Mouse (Mus musculus) neural tube, embryonic 15.5 days (tissue): ENCODE results near the gene Wwox. TPM values are rescaled to one million over a fixed set of nuclear protein-coding genes. Genes with fewer than 3 reads are reported as not detected.

Experiments
- ATAC-seq: fragments of 200-750 bp; cut with Nextera tagmentation; 2 replicates; pipeline ENCODE4 v1.8.0; 2017; ENCODE audit warnings: mild to moderate bottlenecking, moderate TSS enrichment, moderate library complexity; ENCODE audit not compliant: low FRiP score
- H3K27ac ChIP-seq: fragments of 300-500 bp; sonication (generic); replicated peaks from 2 replicates; pipeline ENCODE4 v1.5.1; 2015; ENCODE audit warnings: mild to moderate bottlenecking, inconsistent platforms
- H3K27me3 ChIP-seq: fragments of 300-500 bp; sonication (generic); replicated peaks from 2 replicates; pipeline ENCODE4 v1.6.1; 2015; ENCODE audit warnings: inconsistent platforms
- H3K36me3 ChIP-seq: fragments of 300-500 bp; sonication (generic); 2 replicates; pipeline ENCODE4 v1.6.1; 2015; ENCODE audit warnings: inconsistent platforms
- H3K4me1 ChIP-seq: fragments of 300-500 bp; sonication (generic); 2 replicates; pipeline ENCODE4 v1.6.1; 2015; ENCODE audit warnings: inconsistent platforms
- H3K4me2 ChIP-seq: fragments of 300-500 bp; sonication (generic); 2 replicates; pipeline ENCODE4 v1.6.1; 2015; ENCODE audit warnings: inconsistent platforms, mild to moderate bottlenecking, moderate library complexity
- H3K4me3 ChIP-seq: fragments of 300-500 bp; sonication (generic); replicated peaks from 2 replicates; pipeline ENCODE4 v1.5.1; 2015; ENCODE audit warnings: mild to moderate bottlenecking, inconsistent platforms
- H3K9ac ChIP-seq: fragments of 300-500 bp; sonication (generic); replicated peaks from 2 replicates; pipeline ENCODE4 v1.6.1; 2015; ENCODE audit warnings: mild to moderate bottlenecking, inconsistent platforms
- H3K9me3 ChIP-seq: fragments of 300-500 bp; sonication (generic); replicated peaks from 2 replicates; pipeline ENCODE4 v1.6.1; 2016; ENCODE audit warnings: inconsistent platforms
- WGBS: fragments of 180-500 bp; shearing (Covaris S2); methylation state at CpG from one replicate; pipeline ENCODE4 v1.1.7; 2015; ENCODE audit warnings: mixed read lengths; 5-methylcytosine and 5-hydroxymethylcytosine counted together
- polyA plus RNA-seq: library from polyadenylated mRNA; unstranded; fragments of >200 nt; fragmentation: Nextera tagmentation; extraction: Ambion mirVana; gene quantifications from 2 replicates; pipeline ENCODE4 v1.2.1, GENCODE M21; 2015

The Wwox gene
- polyA plus RNA-seq, 1 experiment from 2014 or later, result 12.9 TPM

DNA sequence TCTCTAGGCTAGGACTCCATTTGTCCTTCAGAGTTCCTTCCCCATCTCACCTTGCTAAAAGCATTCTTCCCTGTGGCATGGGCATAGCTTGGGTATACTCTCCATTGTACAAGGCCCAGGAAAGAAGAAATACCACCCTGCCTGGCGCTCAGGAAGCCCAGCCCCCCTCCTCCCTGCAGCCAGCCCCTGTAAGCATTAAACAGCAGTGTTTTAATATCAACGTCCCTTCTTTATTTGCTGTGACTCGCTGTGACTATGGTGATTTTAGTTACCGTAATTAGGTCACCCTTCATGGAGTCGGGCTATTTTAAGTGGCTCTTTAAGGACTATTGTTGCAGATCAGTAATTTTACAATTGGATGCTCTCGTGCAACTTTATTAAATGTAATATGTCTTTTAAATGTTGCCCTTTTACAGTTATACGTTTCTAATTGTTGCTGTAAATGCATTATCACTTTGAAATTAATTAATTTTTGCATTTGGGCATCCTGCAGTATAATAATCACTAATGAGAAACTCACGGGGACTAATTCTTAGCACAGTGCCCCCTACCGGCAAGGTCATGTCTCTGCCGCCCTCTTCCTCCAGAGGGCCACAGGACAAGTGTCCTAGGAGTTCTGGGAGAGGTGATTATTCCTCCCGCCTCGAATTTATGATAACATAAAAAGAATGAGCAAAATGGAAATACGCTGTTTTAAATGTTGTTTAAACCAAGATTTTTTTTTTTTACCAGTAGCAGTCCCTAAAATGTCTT lies 276.0 kb downstream of the Wwox start:
- Histone ChIP-seq H3K27me3 (no peaks in the 10 kb centered on the region), H3K4me3 (no peak overlapping the region), H3K9ac (no peak overlapping the region), H3K9me3 (no peaks in the 10 kb centered on the region), H3K36me3 (no peaks in the 10 kb centered on the region), H3K27ac (no peak overlapping the region), H3K4me1 (peaks cover 4% of the 10 kb centered on the region; the same call in 1 of the 2 replicates), H3K4me2 (no peak overlapping the region)
- ATAC-seq, result peak; percentile 55; the same call in 1 of the 2 replicates
- WGBS, result 47% methylated on average over 13 of the region's 13 CpGs

DNA sequence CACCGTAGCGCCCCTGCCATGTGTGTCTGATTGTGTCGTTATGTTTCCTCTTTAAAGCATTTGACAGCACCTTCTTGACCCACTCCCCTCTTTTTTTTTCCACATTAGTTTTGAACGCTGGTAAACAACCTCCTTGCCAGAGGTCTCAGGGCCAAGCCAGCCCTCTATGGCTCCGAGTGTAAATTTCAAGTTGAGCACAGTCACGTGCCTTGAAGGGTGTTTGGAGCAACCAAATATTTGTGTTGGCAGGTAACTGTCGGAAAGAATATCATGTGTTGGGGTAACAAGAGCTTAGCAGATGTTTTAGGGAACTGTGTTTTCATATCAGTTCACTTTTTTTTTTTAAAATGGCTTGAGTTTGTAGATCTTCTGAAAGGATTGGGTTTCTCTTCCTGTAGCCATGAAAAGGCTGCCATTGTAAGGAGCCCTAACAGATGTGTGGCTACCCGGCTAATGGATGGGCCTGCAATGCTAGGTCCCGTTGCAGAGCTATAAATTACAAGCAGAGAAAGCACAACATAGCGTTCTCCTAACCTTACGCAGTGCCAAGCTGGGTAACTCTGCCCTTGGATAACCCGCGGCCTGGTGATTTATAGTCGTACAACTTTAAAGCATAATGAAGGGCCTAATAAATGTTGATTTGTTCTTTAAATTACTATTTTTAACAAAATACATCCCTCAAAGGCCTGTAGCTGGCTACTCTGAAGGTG lies 277.2 kb downstream of the Wwox start:
- no peak overlapping the region for H3K4me3 ChIP-seq
- no peak overlapping the region for H3K27ac ChIP-seq
- H3K9ac ChIP-seq, result no peak overlapping the region
- 42% methylated on average over 14 of the region's 14 CpGs for WGBS
- H3K36me3 ChIP-seq, result no peaks in the 10 kb centered on the region
- H3K9me3 ChIP-seq, result no peaks in the 10 kb centered on the region
- H3K27me3 ChIP-seq, result no peaks in the 10 kb centered on the region
- H3K4me2 ChIP-seq, result no peak overlapping the region
- no peak for ATAC-seq
- H3K4me1 ChIP-seq, result peaks cover 3% of the 10 kb centered on the region; the same call in 1 of the 2 replicates

DNA sequence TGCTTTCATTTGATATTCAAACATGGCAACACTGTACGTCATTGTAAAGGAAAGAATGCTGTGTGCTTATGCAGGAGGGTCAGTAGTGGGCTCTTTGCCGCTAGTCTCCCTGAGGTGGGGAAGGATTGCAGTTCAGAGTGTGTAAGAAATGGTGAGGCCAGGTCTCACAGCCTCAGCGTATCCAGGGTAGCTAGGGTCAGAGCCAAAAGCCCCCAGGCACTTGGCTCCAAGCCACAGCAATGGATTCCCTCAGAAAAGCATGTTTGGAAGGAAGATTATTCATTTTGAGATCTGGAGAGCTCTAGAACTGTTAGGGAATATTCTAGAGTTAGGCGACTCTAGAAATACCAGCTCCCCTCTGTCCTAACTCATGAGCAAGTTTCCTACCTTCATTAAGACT lies 279.4 kb downstream of the Wwox start:
- WGBS, result 71% methylated on average over 4 of the region's 4 CpGs
- peaks cover 3% of the 10 kb centered on the region; the same call in 1 of the 2 replicates for H3K4me1 ChIP-seq
- no peak overlapping the region for H3K27ac ChIP-seq
- H3K36me3 ChIP-seq, result no peaks in the 10 kb centered on the region
- H3K4me3 ChIP-seq, result no peak overlapping the region
- no peaks in the 10 kb centered on the region; the same call in 1 of the 2 replicates for H3K27me3 ChIP-seq
- ATAC-seq, result no peak
- no peak overlapping the region for H3K9ac ChIP-seq
- H3K4me2 ChIP-seq, result no peak overlapping the region
- no peaks in the 10 kb centered on the region for H3K9me3 ChIP-seq

DNA sequence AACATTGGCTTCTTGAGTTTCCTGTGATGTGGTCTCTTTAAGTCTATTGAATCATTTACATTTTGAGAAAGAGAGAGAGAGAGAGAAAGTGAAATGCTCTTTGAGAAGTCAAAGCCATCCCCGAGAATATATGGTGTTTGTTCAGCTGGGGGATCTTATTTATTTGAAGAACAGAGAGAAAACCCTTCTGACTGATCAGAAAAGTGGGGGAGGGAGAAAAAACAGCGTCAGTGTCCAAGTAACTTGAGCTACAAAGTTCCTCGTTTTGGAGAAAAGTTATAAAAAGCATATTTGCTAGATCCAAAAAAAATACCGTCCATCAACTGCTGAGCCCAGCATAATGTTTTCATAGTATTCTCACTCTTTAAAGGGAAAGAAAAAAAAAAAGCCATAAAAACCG lies 283.2 kb downstream of the Wwox start:
- Histone ChIP-seq H3K4me3 (no peak overlapping the region), H3K27me3 (no peaks in the 10 kb centered on the region; the same call in 1 of the 2 replicates), H3K36me3 (no peaks in the 10 kb centered on the region), H3K4me2 (no peak overlapping the region), H3K9me3 (no peaks in the 10 kb centered on the region), H3K4me1 (no peaks in the 10 kb centered on the region), H3K27ac (no peak overlapping the region), H3K9ac (no peak overlapping the region)
- no peak for ATAC-seq
- 69% methylated on average over 5 of the region's 5 CpGs for WGBS

DNA sequence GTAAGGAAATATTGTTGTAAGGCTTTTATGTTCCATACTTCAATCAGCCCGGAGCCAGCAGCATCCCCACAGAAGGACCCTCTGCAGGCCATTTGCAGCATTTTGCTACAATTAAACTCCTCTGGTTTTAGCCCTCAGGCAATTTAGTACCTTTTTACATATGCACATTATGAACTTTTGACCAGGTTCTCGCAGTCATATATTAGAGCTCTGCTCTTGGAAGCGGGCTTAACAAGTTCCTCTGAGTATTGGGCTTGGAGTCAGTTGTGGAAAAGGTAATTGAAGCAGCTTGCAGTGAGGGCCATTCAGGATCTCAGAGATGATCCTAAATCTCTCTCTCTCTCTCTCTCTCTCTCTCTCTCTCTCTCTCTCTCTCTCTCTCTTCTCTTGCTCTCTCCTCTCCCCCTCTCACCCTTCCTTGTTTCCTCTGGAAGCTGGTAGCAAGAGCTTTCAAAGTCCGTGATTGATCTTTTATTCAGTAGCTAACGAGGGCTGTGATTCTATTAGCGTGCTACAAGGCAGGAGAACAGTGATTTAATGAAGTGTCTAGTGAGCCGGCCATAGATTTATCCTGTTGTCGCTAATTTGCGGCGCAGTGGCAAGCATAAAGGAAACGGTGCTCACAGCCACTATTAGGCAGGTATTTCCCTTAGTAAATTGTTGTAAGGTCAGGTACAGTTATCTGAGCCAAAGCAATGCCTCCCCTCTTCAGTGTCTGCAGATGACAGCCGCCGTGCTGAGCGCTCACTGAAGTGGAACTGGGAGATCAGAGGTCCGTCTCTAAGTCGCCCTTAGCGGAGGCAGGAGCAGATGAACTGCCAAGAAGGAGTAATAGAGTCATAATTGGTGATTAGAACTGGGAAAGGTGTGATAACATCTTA lies 292.0 kb downstream of the Wwox start:
- no peak for ATAC-seq

DNA sequence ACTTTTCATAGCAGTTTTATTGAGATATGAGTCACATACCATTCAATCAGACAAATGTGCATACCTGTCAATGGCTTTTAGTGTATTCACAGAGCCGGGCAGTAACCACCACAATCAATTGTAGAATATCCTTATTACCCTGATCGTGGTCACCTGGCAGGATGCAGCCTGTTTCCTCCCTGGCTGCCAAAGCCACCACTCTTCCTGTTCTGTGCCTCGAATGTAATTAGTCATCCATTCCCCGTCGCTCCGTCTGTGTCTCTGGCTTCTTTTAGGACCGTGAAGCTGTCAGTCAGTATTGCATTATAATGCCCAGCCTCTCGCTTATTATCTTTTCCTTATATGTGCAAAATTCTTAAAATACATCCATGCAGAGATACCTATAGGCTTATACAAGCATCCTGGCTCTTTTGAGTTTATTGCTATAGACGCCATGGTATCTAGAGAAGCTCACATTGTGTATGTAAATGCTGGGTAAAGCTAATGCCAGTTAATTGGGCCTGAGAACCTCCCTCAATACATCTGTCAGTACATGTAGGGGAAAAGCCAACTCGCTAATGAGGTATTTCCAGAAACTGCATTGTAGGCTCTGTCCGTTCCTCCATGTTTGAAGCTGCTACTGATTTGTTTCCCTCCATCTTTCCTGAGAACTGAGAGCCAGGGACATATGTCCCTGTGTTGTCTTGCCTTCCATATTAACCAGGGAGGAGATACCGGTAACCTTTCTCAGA lies 303.9 kb downstream of the Wwox start:
- Histone ChIP-seq H3K9ac (no peak overlapping the region), H3K9me3 (0 out of 2 replicates have a peak, but pooled peaks cover 4% of the 10 kb centered on the region), H3K4me1 (0 out of 2 replicates have a peak, but pooled peaks cover 9% of the 10 kb centered on the region), H3K27ac (no peak overlapping the region), H3K4me3 (no peak overlapping the region), H3K4me2 (no peak overlapping the region), H3K27me3 (no peaks in the 10 kb centered on the region), H3K36me3 (no peaks in the 10 kb centered on the region)
- ATAC-seq, result no peak
- 64% methylated on average over 12 of the region's 12 CpGs for WGBS

More for the DNA sequence above, 292.0 kb downstream of the Wwox start:
- Histone ChIP-seq H3K4me2 (peak overlapping the region; percentile 32), H3K27me3 (no peaks in the 10 kb centered on the region; the same call in 1 of the 2 replicates), H3K36me3 (no peaks in the 10 kb centered on the region), H3K9ac (no peak overlapping the region), H3K27ac (no peak overlapping the region; the same call in 1 of the 2 replicates), H3K4me3 (no peak overlapping the region), H3K4me1 (peaks cover 16% of the 10 kb centered on the region), H3K9me3 (no peaks in the 10 kb centered on the region)
- 12% methylated on average over 17 of the region's 17 CpGs for WGBS

DNA sequence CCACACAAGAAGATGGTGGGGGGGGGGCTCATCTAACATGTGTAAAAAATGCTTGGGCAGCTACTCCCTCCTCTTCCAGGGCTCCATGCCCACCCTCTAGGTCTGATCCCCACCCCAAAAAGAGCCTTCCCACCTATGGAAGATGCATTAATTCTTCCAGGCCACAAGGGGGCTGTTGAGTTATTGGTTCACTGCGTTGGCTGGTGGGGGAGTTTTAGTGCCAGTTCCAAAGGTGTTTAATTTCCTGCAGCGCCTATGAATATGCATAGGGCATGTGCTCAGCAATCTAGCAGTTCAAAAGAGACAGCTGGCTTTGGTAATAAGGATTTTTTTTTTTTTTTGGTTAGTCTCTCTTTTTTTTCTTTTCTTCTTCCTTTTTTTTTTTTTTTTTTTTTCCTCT lies 306.9 kb downstream of the Wwox start:
- Histone ChIP-seq H3K4me2 (no peak overlapping the region), H3K27ac (no peak overlapping the region), H3K9ac (no peak overlapping the region), H3K4me3 (no peak overlapping the region), H3K4me1 (0 out of 2 replicates have a peak, but pooled peaks cover 9% of the 10 kb centered on the region), H3K27me3 (no peaks in the 10 kb centered on the region), H3K36me3 (no peaks in the 10 kb centered on the region), H3K9me3 (no peaks in the 10 kb centered on the region)
- no peak for ATAC-seq
- WGBS, result 35% methylated on average over 2 of the region's 2 CpGs

DNA sequence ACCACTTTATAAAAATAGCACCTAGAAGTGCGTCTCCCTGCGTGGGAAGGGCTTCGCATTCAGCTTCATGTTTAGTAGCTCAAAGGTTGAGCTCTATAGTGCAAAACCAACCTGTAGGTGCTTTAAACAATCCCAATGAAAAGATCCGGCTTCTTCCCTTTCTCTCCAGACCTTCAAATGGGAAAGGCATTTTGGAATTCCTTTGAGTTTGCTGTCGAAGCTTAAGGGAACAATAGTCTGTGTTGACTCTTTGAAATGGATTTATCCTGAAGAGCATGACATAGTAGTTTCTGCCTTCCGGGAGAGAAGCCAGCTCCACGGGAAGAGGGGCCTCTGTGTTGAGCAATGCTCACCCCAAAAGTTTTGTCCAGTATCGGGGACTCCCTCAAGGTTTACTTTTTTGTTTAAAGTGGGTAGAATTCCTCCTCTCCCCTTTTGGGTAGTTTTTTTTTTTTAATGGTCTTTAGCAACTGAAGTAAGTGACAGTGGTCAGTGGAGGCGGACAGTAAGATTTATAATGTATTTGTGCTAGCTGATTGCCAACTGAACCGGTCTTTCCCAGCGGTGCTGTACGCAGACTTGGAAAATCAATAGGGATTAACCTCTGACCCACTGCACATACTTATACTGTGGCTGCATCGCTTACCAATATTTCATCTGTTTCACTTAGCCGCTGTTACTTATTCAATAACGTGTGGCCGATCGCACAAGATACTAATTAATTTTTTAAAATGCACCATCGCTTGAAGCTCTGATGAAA lies 312.1 kb downstream of the Wwox start:
- no peaks in the 10 kb centered on the region for H3K27me3 ChIP-seq
- H3K4me3 ChIP-seq, result no peak overlapping the region
- no peaks in the 10 kb centered on the region for H3K36me3 ChIP-seq
- ATAC-seq, result no peak
- H3K27ac ChIP-seq, result no peak overlapping the region
- H3K9ac ChIP-seq, result no peak overlapping the region
- H3K9me3 ChIP-seq, result no peaks in the 10 kb centered on the region
- no peak overlapping the region for H3K4me2 ChIP-seq
- H3K4me1 ChIP-seq, result peaks cover 6% of the 10 kb centered on the region; the same call in 1 of the 2 replicates
- WGBS, result 39% methylated on average over 18 of the region's 18 CpGs

DNA sequence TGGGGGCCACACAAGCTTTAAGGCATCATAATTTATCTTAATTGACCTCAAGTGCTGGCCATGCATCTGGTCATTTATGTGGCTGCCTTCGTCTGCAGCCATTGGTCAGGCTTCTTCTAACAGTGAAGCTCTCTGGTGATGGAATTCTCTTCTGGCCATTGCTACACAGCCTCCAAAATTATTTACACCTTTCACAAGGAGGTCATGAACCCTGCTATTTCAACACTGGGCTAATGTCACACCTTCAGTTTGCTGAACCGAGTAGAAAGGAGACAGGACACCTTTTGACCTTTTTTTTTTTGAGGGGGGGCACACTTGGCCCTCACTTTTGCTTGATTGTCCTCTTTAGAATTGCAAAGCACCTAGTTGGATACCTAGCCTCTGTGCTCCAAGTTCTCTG lies 320.2 kb downstream of the Wwox start:
- Histone ChIP-seq H3K27me3 (peaks cover 4% of the 10 kb centered on the region; the same call in 1 of the 2 replicates), H3K9ac (no peak overlapping the region), H3K4me3 (no peak overlapping the region), H3K4me1 (peaks cover 3% of the 10 kb centered on the region; the same call in 1 of the 2 replicates), H3K4me2 (no peak overlapping the region), H3K36me3 (no peaks in the 10 kb centered on the region), H3K27ac (no peak overlapping the region), H3K9me3 (no peaks in the 10 kb centered on the region)
- 82% methylated on average over 2 of the region's 2 CpGs for WGBS
- no peak for ATAC-seq

DNA sequence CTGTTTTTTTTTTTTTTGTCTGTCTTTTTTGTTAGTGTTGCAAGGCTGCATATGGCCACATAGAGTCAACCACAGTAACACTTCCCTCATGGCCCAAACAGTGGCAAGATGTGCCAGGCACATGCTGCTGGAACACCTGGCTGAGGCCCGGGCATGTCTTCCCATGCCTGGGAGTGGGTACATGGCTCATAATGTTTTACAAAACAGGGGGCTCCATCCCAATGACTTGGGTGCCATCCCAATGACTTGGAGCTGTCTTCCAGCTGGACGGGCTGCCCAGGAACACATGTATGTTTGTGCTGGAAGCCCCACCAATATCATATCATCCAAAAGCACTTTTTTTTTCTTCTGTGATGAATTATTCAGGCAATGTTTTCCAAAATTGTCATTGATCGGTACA lies 329.1 kb downstream of the Wwox start:
- H3K9ac ChIP-seq, result no peak overlapping the region
- ATAC-seq, result no peak
- H3K4me3 ChIP-seq, result no peak overlapping the region
- no peaks in the 10 kb centered on the region for H3K36me3 ChIP-seq
- peaks cover 25% of the 10 kb centered on the region for H3K4me1 ChIP-seq
- H3K27ac ChIP-seq, result no peak overlapping the region
- 0 out of 2 replicates have a peak, but pooled peaks cover 4% of the 10 kb centered on the region for H3K27me3 ChIP-seq
- no peak overlapping the region for H3K4me2 ChIP-seq
- no peaks in the 10 kb centered on the region for H3K9me3 ChIP-seq
- 84% methylated on average over 3 of the region's 3 CpGs for WGBS
